Mouse (Mus musculus): ENCODE results near the gene Gng10. TPM values are rescaled to one million over a fixed set of nuclear protein-coding genes. Genes with fewer than 3 reads are reported as not detected.
A peak's percentile ranks its signal among the peaks of the same experiment; 100 is the strongest.

Gng10 gene
- total RNA-seq, 1 experiment from 2014 or later: 82.1 TPM

- ATAC-seq (replicated peaks in 1 of 2; ENCODE audit: insufficient read depth in 1 of 2, low FRiP score in 2 of 2, low TSS enrichment in 1 of 2, low read depth in 1 of 2, poor library complexity in 2 of 2, severe bottlenecking in 2 of 2): no peak
Measured at GRCm38 (mm10) chr4:59007974-59008373, 26.9 kb upstream of the Gng10 start.

- peak; percentile 80 to 87 for ATAC-seq (replicated peaks in 1 of 2; ENCODE audit: insufficient read depth in 1 of 2, low FRiP score in 2 of 2, low TSS enrichment in 1 of 2, low read depth in 1 of 2, poor library complexity in 2 of 2, severe bottlenecking in 2 of 2)
Measured at GRCm38 (mm10) chr4:59009186-59009585, 25.7 kb upstream of the Gng10 start.

- ATAC-seq (replicated peaks in 1 of 2; ENCODE audit: insufficient read depth in 1 of 2, low FRiP score in 2 of 2, low TSS enrichment in 1 of 2, low read depth in 1 of 2, poor library complexity in 2 of 2, severe bottlenecking in 2 of 2): peak; percentile 30 to 35; a peak in 3 of 4 replicates
Measured at GRCm38 (mm10) chr4:59009696-59010095, 25.2 kb upstream of the Gng10 start.

GRCm38 (mm10) chr4:59011446-59011845 lies 23.4 kb upstream of the Gng10 start:
- no peak for ATAC-seq (replicated peaks in 1 of 2; ENCODE audit: insufficient read depth in 1 of 2, low FRiP score in 2 of 2, low TSS enrichment in 1 of 2, low read depth in 1 of 2, poor library complexity in 2 of 2, severe bottlenecking in 2 of 2)

GRCm38 (mm10) chr4:59015181-59015580 lies 19.7 kb upstream of the Gng10 start:
- no peak for ATAC-seq (replicated peaks in 1 of 2; ENCODE audit: insufficient read depth in 1 of 2, low FRiP score in 2 of 2, low TSS enrichment in 1 of 2, low read depth in 1 of 2, poor library complexity in 2 of 2, severe bottlenecking in 2 of 2)

- ATAC-seq (replicated peaks in 1 of 2; ENCODE audit: insufficient read depth in 1 of 2, low FRiP score in 2 of 2, low TSS enrichment in 1 of 2, low read depth in 1 of 2, poor library complexity in 2 of 2, severe bottlenecking in 2 of 2): no peak
Measured at GRCm38 (mm10) chr4:59016922-59017321, 18.0 kb upstream of the Gng10 start.

- no peak for ATAC-seq (replicated peaks in 1 of 2; ENCODE audit: insufficient read depth in 1 of 2, low FRiP score in 2 of 2, low TSS enrichment in 1 of 2, low read depth in 1 of 2, poor library complexity in 2 of 2, severe bottlenecking in 2 of 2)
Measured at GRCm38 (mm10) chr4:59034325-59034917, 467 bp upstream of the Gng10 start.

GRCm38 (mm10) chr4:59035786-59036350 lies 980 bp downstream of the Gng10 start:
- ATAC-seq (replicated peaks in 1 of 2; ENCODE audit: insufficient read depth in 1 of 2, low FRiP score in 2 of 2, low TSS enrichment in 1 of 2, low read depth in 1 of 2, poor library complexity in 2 of 2, severe bottlenecking in 2 of 2): no peak

- ATAC-seq (replicated peaks in 1 of 2; ENCODE audit: insufficient read depth in 1 of 2, low FRiP score in 2 of 2, low TSS enrichment in 1 of 2, low read depth in 1 of 2, poor library complexity in 2 of 2, severe bottlenecking in 2 of 2): peak; percentile 63 to 68
Measured at GRCm38 (mm10) chr4:59036490-59037127, 1.7 kb downstream of the Gng10 start.

- ATAC-seq (replicated peaks in 1 of 2; ENCODE audit: insufficient read depth in 1 of 2, low FRiP score in 2 of 2, low TSS enrichment in 1 of 2, low read depth in 1 of 2, poor library complexity in 2 of 2, severe bottlenecking in 2 of 2): no peak
Measured at GRCm38 (mm10) chr4:59037525-59037924, 2.6 kb downstream of the Gng10 start.

GRCm38 (mm10) chr4:59040397-59041287 lies 5.8 kb downstream of the Gng10 start:
- peak; percentile 69 to 77 for ATAC-seq (replicated peaks in 1 of 2; ENCODE audit: insufficient read depth in 1 of 2, low FRiP score in 2 of 2, low TSS enrichment in 1 of 2, low read depth in 1 of 2, poor library complexity in 2 of 2, severe bottlenecking in 2 of 2)

- ATAC-seq (replicated peaks in 1 of 2; ENCODE audit: insufficient read depth in 1 of 2, low FRiP score in 2 of 2, low TSS enrichment in 1 of 2, low read depth in 1 of 2, poor library complexity in 2 of 2, severe bottlenecking in 2 of 2): no peak
Measured at GRCm38 (mm10) chr4:59043074-59043473, 8.2 kb downstream of the Gng10 start.

- ATAC-seq (replicated peaks in 1 of 2; ENCODE audit: insufficient read depth in 1 of 2, low FRiP score in 2 of 2, low TSS enrichment in 1 of 2, low read depth in 1 of 2, poor library complexity in 2 of 2, severe bottlenecking in 2 of 2): no peak
Measured at GRCm38 (mm10) chr4:59043891-59044290, 9.0 kb downstream of the Gng10 start.

- no peak for ATAC-seq (replicated peaks in 1 of 2; ENCODE audit: insufficient read depth in 1 of 2, low FRiP score in 2 of 2, low TSS enrichment in 1 of 2, low read depth in 1 of 2, poor library complexity in 2 of 2, severe bottlenecking in 2 of 2)
Measured at GRCm38 (mm10) chr4:59047222-59047621, 12.3 kb downstream of the Gng10 start.

GRCm38 (mm10) chr4:59051081-59051480 lies 16.2 kb downstream of the Gng10 start:
- ATAC-seq (replicated peaks in 1 of 2; ENCODE audit: insufficient read depth in 1 of 2, low FRiP score in 2 of 2, low TSS enrichment in 1 of 2, low read depth in 1 of 2, poor library complexity in 2 of 2, severe bottlenecking in 2 of 2): no peak

GRCm38 (mm10) chr4:59057929-59058328 lies 23.0 kb downstream of the Gng10 start:
- no peak for ATAC-seq (replicated peaks in 1 of 2; ENCODE audit: insufficient read depth in 1 of 2, low FRiP score in 2 of 2, low TSS enrichment in 1 of 2, low read depth in 1 of 2, poor library complexity in 2 of 2, severe bottlenecking in 2 of 2)

- ATAC-seq (replicated peaks in 1 of 2; ENCODE audit: insufficient read depth in 1 of 2, low FRiP score in 2 of 2, low TSS enrichment in 1 of 2, low read depth in 1 of 2, poor library complexity in 2 of 2, severe bottlenecking in 2 of 2): no peak
Measured at GRCm38 (mm10) chr4:59062526-59062925, 27.6 kb downstream of the Gng10 start.

GRCm38 (mm10) chr4:59069276-59069675 lies 34.4 kb downstream of the Gng10 start:
- no peak for ATAC-seq (replicated peaks in 1 of 2; ENCODE audit: insufficient read depth in 1 of 2, low FRiP score in 2 of 2, low TSS enrichment in 1 of 2, low read depth in 1 of 2, poor library complexity in 2 of 2, severe bottlenecking in 2 of 2)

Data from hematopoietic stem cell, adult 5-6 weeks (primary cell).